Mouse (Mus musculus) intestine, postnatal 0 days (tissue): Measurements from ENCODE around the gene Map3k5. TPM values are rescaled to one million over a fixed set of nuclear protein-coding genes. Genes with fewer than 3 reads are reported as not detected.

Experiments used
- ATAC-seq: fragments of 200-750 bp; cut with Nextera tagmentation; 2 replicates; pipeline ENCODE4 v1.8.0; 2017; ENCODE audit warnings: mild to moderate bottlenecking, moderate TSS enrichment, moderate library complexity
- H3K27ac ChIP-seq: fragments of 300-500 bp; sonication (generic); 2 replicates; pipeline ENCODE4 v1.5.1; 2014; ENCODE audit warnings: mild to moderate bottlenecking, low read depth, low read length, moderate library complexity
- H3K27me3 ChIP-seq: fragments of 300-500 bp; sonication (generic); replicated peaks from 2 replicates; pipeline ENCODE4 v1.6.1; 2014; ENCODE audit warnings: low read length, mixed read lengths; ENCODE audit not compliant: control insufficient read depth, insufficient read depth
- H3K36me3 ChIP-seq: fragments of 300-500 bp; sonication (generic); 2 replicates; pipeline ENCODE4 v1.6.1; 2014; ENCODE audit warnings: mild to moderate bottlenecking, moderate library complexity; ENCODE audit not compliant: control insufficient read depth, insufficient read depth
- H3K4me1 ChIP-seq: fragments of 300-500 bp; sonication (generic); replicated peaks from 2 replicates; pipeline ENCODE4 v1.6.1; 2014; ENCODE audit warnings: antibody characterized with exemption, low read length, mixed read lengths; ENCODE audit not compliant: control insufficient read depth, insufficient read depth
- H3K4me2 ChIP-seq: fragments of 300-500 bp; sonication (generic); replicated peaks from 2 replicates; pipeline ENCODE4 v1.6.1; 2014; ENCODE audit warnings: low read depth, mild to moderate bottlenecking, moderate library complexity
- H3K4me3 ChIP-seq: fragments of 300-500 bp; sonication (generic); 2 replicates; pipeline ENCODE4 v1.5.1; 2014; ENCODE audit warnings: low read depth, low read length
- H3K9ac ChIP-seq: fragments of 300-500 bp; sonication (generic); 2 replicates; pipeline ENCODE4 v1.6.1; 2014; ENCODE audit warnings: mild to moderate bottlenecking, low read depth, low read length
- H3K9me3 ChIP-seq: fragments of 300-500 bp; sonication (generic); 2 replicates; pipeline ENCODE4 v1.6.1; 2016; ENCODE audit warnings: mixed run types; ENCODE audit not compliant: control insufficient read depth
- CTCF ChIP-seq: sonication (generic); IDR thresholded peaks from 2 replicates; pipeline ENCODE4 v1.5.1; 2016; ENCODE audit warnings: low read depth, mild to moderate bottlenecking, control low read depth, antibody characterized with exemption, moderate library complexity
- WGBS: fragments of 180-500 bp; shearing (Covaris S2); extraction: QIAGEN DNeasy Blood & Tissue Kit; methylation state at CpG from one replicate; pipeline ENCODE4 v1.1.7; 2014; 5-methylcytosine and 5-hydroxymethylcytosine counted together
- polyA plus RNA-seq: library from polyadenylated mRNA; unstranded; fragments of >200 nt; fragmentation: Nextera tagmentation; extraction: Ambion mirVana; gene quantifications from 2 replicates; pipeline ENCODE4 v1.2.1, GENCODE M21; 2015

Map3k5 gene
- polyA plus RNA-seq, 1 experiment from 2014 or later, result 1.5 TPM

DNA sequence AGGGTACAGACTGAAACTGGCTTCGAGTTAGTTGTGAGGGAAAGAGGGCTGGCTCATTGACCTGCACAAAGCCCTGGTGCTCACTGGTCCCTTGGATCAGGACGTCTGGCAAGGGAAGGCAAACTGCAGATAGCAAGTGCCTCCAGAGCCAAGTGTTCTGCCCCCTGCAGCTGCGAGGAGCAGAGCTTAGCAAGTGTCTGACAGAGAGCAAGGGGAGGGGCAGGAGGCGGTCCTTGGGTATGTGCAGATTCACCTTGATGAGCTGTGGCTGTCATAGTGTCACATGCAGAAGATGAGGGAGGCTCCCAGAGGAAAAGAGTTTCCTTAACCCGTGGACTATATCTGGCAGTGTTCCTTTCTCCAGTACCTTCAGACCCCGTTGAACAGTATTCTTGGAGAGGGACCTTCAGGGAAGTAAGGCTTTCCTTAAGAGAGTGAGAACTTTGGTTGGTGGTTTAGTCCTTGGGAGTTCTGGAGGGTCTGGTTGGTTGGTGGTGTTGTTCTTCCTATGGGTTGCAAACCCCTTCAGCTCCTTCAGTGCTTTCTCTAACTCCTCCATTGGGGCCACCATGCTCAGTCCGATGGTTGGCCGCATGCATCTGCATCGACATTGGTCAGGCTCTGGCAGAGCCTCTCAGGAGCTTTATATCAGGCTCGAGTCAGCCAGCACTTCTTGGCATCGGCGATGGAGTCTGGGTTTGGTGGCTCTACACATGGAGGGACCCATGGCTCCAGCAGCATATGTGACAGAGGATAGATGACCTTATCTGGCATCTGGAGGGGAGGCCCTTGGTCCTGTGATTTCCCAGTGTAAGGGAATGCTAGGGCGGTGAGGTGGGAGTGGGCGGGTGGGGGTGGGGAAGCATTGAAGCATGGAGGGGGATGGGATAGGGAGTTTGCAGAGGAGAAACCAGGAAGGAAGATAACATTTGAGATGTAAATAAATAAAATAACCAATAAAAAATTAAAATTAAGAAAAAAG lies 60.5 kb downstream of the Map3k5 start:
- H3K4me3 ChIP-seq, result no peak overlapping the region
- no peaks in the 10 kb centered on the region for H3K9me3 ChIP-seq
- H3K4me2 ChIP-seq, result no peak overlapping the region
- H3K4me1 ChIP-seq, result no peaks in the 10 kb centered on the region
- no peaks in the 10 kb centered on the region for H3K36me3 ChIP-seq
- no peaks in the 10 kb centered on the region for H3K27me3 ChIP-seq
- no peak overlapping the region for H3K9ac ChIP-seq
- 73% methylated on average over 14 of the region's 14 CpGs for WGBS
- no peak for ATAC-seq
- no peak overlapping the region for H3K27ac ChIP-seq
- TF ChIP-seq CTCF, result no peak

DNA sequence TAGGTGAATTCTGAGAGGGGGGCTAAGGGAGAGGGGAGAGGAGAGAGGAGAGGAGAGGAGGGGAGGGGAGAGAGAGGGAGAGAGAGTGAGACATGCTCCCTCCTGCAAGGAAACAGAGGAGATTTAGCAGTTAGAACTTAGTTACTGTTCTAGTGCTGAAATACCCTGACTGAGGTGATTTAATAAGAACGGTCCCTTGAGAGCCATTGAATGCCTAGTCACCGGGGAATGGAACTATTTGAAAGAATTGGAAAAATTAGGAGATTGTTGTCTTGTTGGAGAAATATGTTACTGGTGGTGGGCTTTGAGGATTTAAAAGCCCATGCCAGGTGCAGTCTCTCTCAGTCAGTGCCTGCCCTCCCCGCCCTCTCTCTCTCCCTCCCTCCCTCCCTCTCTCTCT lies 61.9 kb downstream of the Map3k5 start:
- ATAC-seq, result no peak
- Histone ChIP-seq H3K4me3 (no peak overlapping the region), H3K27ac (no peak overlapping the region), H3K9ac (no peak overlapping the region), H3K36me3 (no peaks in the 10 kb centered on the region), H3K9me3 (no peaks in the 10 kb centered on the region), H3K4me2 (no peak overlapping the region), H3K27me3 (no peaks in the 10 kb centered on the region), H3K4me1 (no peaks in the 10 kb centered on the region)
- 87% methylated on average over 3 of the region's 3 CpGs for WGBS
- TF ChIP-seq CTCF, result no peak

DNA sequence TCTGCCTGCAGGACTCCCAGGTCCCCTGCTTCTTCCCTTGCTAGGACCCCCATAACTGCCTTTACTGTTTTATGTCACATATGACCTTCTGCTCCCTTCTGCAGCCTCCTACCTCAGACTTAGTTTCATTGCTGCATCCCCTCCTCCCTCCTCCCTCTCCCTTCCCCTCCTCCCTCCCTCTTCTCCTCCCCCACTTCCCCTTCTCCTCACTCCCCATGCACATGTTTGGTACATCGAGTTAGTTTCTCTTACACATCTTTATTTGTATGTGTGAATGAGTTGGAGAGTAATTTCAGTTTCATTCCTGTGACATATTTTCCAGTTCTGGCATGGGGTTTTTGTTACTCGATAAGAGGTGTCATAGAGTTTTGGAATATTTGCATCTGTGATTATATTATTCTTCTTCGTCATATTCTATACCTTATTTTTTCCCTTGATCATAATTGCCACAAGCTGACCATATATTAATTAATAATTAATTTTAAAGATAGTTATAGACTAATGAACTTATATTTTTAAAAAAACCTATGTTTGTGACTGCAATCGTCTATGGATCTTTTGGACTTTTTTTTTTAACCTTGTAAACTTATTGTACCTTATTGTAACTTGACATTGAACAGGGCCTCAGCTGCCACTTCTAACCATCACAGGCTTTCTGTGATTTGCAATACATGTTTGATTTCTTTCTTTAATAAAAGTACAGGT lies 65.6 kb downstream of the Map3k5 start:
- Histone ChIP-seq H3K4me2 (no peak overlapping the region), H3K9me3 (no peaks in the 10 kb centered on the region), H3K9ac (no peak overlapping the region), H3K36me3 (no peaks in the 10 kb centered on the region), H3K27ac (no peak overlapping the region), H3K27me3 (no peaks in the 10 kb centered on the region), H3K4me3 (no peak overlapping the region), H3K4me1 (no peaks in the 10 kb centered on the region)
- ATAC-seq, result no peak
- no peak for TF ChIP-seq CTCF
- 68% methylated on average over 4 of the region's 4 CpGs for WGBS

DNA sequence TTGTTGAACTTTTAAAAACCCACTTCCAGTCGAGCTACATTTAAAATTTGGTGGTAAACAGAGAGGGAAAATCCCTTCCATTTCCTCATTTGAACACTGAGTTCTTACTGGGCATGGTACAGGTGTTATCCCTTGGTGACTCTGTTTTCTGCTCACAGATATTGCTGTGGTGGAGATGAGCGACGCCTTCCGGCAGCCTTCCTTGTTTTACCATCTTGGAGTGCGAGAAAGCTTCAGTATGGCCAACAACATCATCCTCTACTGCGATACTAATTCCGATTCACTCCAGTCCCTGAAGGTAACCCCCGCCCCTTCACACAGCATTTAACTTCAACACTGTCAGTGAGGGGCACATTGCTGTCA lies 66.1 kb downstream of the Map3k5 start:
- H3K4me3 ChIP-seq, result no peak overlapping the region

DNA sequence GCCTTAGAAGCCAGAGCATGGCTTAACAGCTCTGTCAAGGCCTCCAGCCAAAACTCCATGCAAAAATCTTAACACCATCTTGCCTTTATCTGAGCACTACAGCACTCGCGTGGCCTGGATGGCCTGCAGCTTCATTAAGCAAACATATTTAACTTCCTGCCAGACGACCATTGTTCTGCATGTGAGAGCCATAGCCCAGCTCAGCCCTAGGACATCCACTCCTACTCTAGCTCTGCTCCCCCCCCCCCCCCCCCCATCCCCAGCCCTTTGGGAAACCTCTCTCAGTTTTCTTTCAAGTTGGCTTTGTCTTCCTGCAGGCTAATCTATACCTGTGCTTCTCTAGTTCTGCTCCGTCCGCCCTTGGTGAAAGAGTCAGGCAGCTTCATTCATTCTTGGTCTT lies 67.7 kb downstream of the Map3k5 start:
- TF ChIP-seq CTCF, result no peak

More for the DNA sequence above, 66.1 kb downstream of the Map3k5 start:
- Histone ChIP-seq H3K9me3 (no peaks in the 10 kb centered on the region), H3K27me3 (no peaks in the 10 kb centered on the region), H3K4me1 (no peaks in the 10 kb centered on the region), H3K27ac (no peak overlapping the region), H3K9ac (no peak overlapping the region), H3K4me2 (no peak overlapping the region), H3K36me3 (no peaks in the 10 kb centered on the region)
- ATAC-seq, result no peak
- no peak for TF ChIP-seq CTCF
- WGBS, result 83% methylated on average over 8 of the region's 8 CpGs

DNA sequence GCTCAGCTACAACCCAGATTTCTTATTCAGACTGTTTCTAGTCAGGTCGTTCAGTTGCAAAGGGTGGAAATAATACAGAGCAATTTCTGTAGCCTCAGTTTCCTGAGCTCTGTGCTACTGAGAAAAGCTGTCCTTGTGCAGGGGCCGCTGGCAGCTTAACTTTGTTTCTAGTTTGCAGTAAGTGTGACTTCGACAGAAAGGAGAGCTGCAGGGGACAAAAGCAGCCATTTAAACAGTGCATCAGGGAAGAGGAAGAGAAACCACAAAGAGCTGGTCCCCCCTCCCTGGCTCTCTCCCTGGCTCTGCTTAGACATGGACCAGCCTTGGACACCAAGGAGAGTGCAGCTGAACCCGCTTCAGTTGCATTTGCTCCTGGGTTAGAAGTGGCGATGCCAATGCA lies 68.7 kb downstream of the Map3k5 start:
- Histone ChIP-seq H3K27me3 (no peaks in the 10 kb centered on the region), H3K36me3 (no peaks in the 10 kb centered on the region), H3K9me3 (no peaks in the 10 kb centered on the region), H3K27ac (no peak overlapping the region), H3K4me2 (no peak overlapping the region), H3K4me3 (no peak overlapping the region), H3K9ac (no peak overlapping the region), H3K4me1 (no peaks in the 10 kb centered on the region)
- no peak for TF ChIP-seq CTCF
- 75% methylated on average over 5 of the region's 5 CpGs for WGBS
- ATAC-seq, result no peak

More for the DNA sequence above, 67.7 kb downstream of the Map3k5 start:
- no peak for ATAC-seq
- Histone ChIP-seq H3K4me3 (no peak overlapping the region), H3K36me3 (no peaks in the 10 kb centered on the region), H3K9ac (no peak overlapping the region), H3K27me3 (no peaks in the 10 kb centered on the region), H3K27ac (no peak overlapping the region), H3K9me3 (no peaks in the 10 kb centered on the region), H3K4me1 (no peaks in the 10 kb centered on the region), H3K4me2 (no peak overlapping the region)
- WGBS, result 60% methylated on average over 5 of the region's 5 CpGs
